Mouse (Mus musculus) intestine, embryonic 14.5 days (tissue): ENCODE data around the gene Uhrf1. TPM values are rescaled to one million over a fixed set of nuclear protein-coding genes. Genes with fewer than 3 reads are reported as not detected.

Source experiments
- ATAC-seq: fragments of 200-750 bp; cut with Nextera tagmentation; replicated peaks from 2 replicates; pipeline ENCODE4 v1.8.0; 2017; ENCODE audit warnings: low read depth, moderate number of reproducible peaks, moderate TSS enrichment, moderate library complexity; ENCODE audit not compliant: low FRiP score, low TSS enrichment
- DNase-seq: peaks from one replicate; pipeline ENCODE4 v3.0.0-alpha.2; 2018; ENCODE audit warnings: low spot score
- H3K27ac ChIP-seq: fragments of 300-500 bp; sonication (generic); 2 replicates; pipeline ENCODE4 v1.5.1; 2014; ENCODE audit warnings: low read depth, mild to moderate bottlenecking, control low read depth
- H3K27me3 ChIP-seq: fragments of 300-500 bp; sonication (generic); replicated peaks from 2 replicates; pipeline ENCODE4 v1.6.1; 2014; ENCODE audit warnings: low read length, control low read depth; ENCODE audit not compliant: control insufficient read depth, insufficient read depth
- H3K36me3 ChIP-seq: fragments of 300-500 bp; sonication (generic); 2 replicates; pipeline ENCODE4 v1.6.1; 2014; ENCODE audit warnings: low read length, control low read depth; ENCODE audit not compliant: control insufficient read depth, insufficient read depth
- H3K4me1 ChIP-seq: fragments of 300-500 bp; sonication (generic); replicated peaks from 2 replicates; pipeline ENCODE4 v1.6.1; 2014; ENCODE audit warnings: low read length, control low read depth, mixed read lengths; ENCODE audit not compliant: control insufficient read depth, insufficient read depth
- H3K4me2 ChIP-seq: fragments of 300-500 bp; sonication (generic); 2 replicates; pipeline ENCODE4 v1.6.1; 2014; ENCODE audit warnings: low read length
- H3K4me3 ChIP-seq: fragments of 300-500 bp; sonication (generic); 2 replicates; pipeline ENCODE4 v1.5.1; 2014; ENCODE audit warnings: low read depth, low read length, control low read depth, mixed read lengths
- H3K9ac ChIP-seq: fragments of 300-500 bp; sonication (generic); 2 replicates; pipeline ENCODE4 v1.6.1; 2014; ENCODE audit warnings: mild to moderate bottlenecking, low read length
- H3K9me3 ChIP-seq: fragments of 300-500 bp; sonication (generic); 2 replicates; pipeline ENCODE4 v1.6.1; 2016; ENCODE audit warnings: low read length, control low read depth; ENCODE audit not compliant: control insufficient read depth
- WGBS: fragments of 180-500 bp; shearing (Covaris S2); extraction: QIAGEN DNeasy Blood & Tissue Kit; methylation state at CpG from one replicate; pipeline ENCODE4 v1.1.7; 2014; 5-methylcytosine and 5-hydroxymethylcytosine counted together
- polyA plus RNA-seq: library from polyadenylated mRNA; unstranded; fragments of >200 nt; fragmentation: Nextera tagmentation; extraction: Ambion mirVana; gene quantifications from 2 replicates; pipeline ENCODE4 v1.2.1, GENCODE M21; 2014

The Uhrf1 gene
- polyA plus RNA-seq, 1 experiment from 2014 or later: 122 TPM

DNA sequence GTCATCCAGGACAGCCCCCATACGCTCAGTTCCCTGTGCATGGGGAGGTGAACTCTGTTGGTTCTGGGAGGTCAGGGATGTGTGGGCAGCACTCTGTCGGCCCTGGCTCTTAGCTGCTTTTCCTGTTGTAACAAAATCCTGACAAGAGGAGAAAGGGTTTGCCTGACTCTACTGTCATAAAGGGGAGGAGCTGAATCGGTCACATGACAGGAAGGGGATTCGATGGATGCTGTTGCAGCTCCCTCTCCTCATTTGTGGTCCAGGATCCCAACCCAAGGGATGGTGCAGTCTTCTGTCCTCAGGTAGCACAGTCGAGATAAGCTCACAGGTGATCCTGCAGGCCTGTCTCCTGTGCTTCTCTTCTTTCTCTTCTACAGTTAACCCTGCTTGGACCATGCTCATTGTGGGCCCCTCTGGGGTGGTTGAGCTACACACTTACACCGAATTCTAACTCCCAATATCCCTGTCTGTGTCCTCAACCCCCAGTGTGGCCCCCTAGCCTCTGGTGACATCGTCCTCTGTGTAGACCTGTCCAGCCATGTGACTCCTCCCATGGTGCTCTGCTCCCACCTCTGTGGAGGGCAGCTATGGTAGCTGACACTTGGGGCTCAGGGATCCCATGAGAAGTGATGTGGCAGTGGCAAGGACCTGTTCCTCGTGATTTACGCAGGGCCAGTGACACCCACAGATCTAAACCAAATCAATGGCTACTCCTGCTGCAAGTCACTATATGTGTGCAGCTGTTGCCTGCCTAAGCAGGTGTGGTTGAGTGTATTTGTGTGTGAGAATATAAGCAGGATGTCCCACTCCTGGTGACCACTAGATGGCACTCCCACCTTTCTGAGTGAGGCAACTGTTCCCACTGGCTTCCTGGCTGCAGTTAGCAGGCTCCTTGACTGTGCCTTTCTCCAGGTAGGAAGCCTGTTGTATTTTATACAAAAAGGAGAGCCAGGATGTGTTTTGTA is 54.1 kb downstream of the Uhrf1 start:
- H3K9ac ChIP-seq: no peak overlapping the region
- 63% methylated on average over 9 of the region's 9 CpGs for WGBS
- no peaks in the 10 kb centered on the region for H3K9me3 ChIP-seq
- H3K27me3 ChIP-seq: no peaks in the 10 kb centered on the region
- no peaks in the 10 kb centered on the region for H3K4me1 ChIP-seq
- no peak overlapping the region for H3K27ac ChIP-seq
- H3K4me2 ChIP-seq: no peak overlapping the region
- peak; percentile 57 for ATAC-seq
- H3K4me3 ChIP-seq: no peak overlapping the region
- peaks cover 67% of the 10 kb centered on the region for H3K36me3 ChIP-seq
- DNase-seq: peak; percentile 76

DNA sequence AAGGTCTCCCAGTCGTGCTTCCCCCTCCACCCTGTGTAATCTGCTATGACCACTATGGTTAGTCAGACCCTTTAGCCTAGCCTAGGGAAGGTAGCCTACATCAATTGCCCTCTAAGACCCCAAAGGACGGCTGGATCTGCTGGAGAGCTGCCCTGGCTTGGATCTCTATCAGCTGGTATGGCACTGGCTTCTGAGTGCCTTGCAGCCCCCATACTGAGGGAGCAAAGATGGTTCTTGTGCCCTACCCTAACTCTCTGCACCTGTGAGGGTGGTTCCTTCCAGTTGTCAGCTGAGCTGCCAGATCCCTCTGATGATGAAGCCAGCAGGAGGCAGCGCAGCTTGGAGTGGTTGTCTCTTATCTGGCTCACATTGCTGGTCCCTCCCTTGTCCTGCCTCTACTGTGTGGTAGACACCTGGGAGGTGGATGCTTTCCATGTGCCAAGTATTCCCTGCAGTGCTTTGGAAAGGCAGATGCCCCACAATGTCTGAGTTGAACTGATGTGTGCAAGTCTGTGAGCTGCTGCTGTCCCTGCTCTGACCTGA is 56.1 kb downstream of the Uhrf1 start:
- no peak overlapping the region for H3K27ac ChIP-seq
- no peak overlapping the region for H3K9ac ChIP-seq
- H3K4me3 ChIP-seq: no peak overlapping the region
- ATAC-seq (no peak), DNase-seq (no peak)
- no peaks in the 10 kb centered on the region for H3K4me1 ChIP-seq
- H3K27me3 ChIP-seq: no peaks in the 10 kb centered on the region
- WGBS: 83% methylated on average over 3 of the region's 3 CpGs
- no peaks in the 10 kb centered on the region for H3K9me3 ChIP-seq
- H3K36me3 ChIP-seq: peaks cover 56% of the 10 kb centered on the region
- H3K4me2 ChIP-seq: no peak overlapping the region

DNA sequence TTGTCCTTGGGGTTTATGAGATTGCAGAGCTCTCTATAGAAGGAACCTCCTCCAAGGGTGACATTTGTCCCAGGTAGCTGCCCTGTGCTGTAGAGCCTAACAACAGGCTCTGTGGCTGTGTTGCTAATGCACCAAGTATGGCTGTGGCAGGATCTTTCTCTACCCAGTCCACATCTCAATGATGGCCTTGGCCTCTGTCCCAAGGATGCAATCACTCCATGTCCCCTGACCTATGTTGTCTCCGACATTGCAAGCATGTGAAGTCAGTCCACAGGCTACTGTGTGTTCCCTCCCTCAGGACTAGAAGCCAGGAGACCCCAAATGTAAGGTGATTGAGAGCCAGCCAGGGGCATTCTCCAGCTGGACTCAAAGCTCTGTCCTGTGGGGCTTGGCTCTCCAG is 56.7 kb downstream of the Uhrf1 start:
- Histone ChIP-seq H3K36me3 (peaks cover 50% of the 10 kb centered on the region), H3K4me2 (no peak overlapping the region), H3K27ac (no peak overlapping the region), H3K4me1 (no peaks in the 10 kb centered on the region), H3K27me3 (no peaks in the 10 kb centered on the region), H3K9ac (no peak overlapping the region), H3K4me3 (no peak overlapping the region), H3K9me3 (no peaks in the 10 kb centered on the region)
- WGBS: 88% methylated on average over 1 of the region's 1 CpGs
- ATAC-seq: no peak
- DNase-seq: no peak

DNA sequence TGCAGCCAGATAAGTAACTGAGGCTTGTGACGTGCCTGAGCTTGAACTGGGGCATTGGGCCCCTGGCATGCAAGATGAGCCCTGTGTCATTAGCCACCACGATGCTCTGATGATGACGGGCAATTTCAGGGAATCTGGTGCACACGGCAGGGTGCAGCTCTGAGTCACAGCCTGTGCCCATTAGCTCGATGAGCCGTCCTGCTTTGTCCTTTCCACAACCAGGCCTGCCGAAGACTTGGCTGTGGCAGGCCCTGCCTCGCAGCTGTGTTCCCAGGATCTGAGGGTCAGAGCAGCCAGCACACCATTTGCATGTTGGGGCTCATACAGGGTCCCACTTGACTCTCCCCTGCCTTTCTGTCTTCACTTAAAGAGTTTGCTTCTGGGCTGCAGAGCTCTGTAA is 57.3 kb downstream of the Uhrf1 start:
- Histone ChIP-seq H3K9me3 (no peaks in the 10 kb centered on the region), H3K4me1 (peaks cover 4% of the 10 kb centered on the region; the same call in 1 of the 2 replicates), H3K27ac (no peak overlapping the region), H3K4me2 (no peak overlapping the region), H3K9ac (no peak overlapping the region), H3K27me3 (no peaks in the 10 kb centered on the region), H3K4me3 (no peak overlapping the region), H3K36me3 (peaks cover 44% of the 10 kb centered on the region)
- 61% methylated on average over 8 of the region's 8 CpGs for WGBS
- ATAC-seq: no peak
- DNase-seq: no peak

DNA sequence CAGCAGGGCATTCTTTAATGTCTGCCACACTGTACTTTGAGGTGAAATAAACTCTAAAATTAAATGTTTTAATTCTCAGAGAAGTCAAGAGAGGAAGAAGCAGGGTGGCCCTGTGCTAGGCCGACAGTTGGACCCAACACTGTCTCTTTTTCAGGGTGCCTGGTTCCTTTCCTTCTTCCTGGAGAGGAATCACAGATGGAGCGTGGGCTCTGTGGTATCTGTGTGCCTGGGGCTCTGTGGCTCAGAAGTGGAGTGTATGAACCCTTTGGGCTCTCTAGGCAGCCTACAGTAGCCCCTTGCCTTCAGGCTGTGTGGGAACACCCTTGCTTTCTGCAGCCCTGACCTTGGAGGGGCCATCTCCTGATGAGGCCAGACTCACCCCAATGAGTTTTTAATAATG is 58.4 kb downstream of the Uhrf1 start:
- no peak overlapping the region for H3K4me2 ChIP-seq
- no peaks in the 10 kb centered on the region for H3K9me3 ChIP-seq
- H3K4me3 ChIP-seq: no peak overlapping the region
- WGBS: 91% methylated on average over 2 of the region's 2 CpGs
- no peak for ATAC-seq
- H3K36me3 ChIP-seq: peaks cover 33% of the 10 kb centered on the region
- H3K9ac ChIP-seq: no peak overlapping the region
- DNase-seq: no peak
- H3K27me3 ChIP-seq: no peaks in the 10 kb centered on the region
- H3K27ac ChIP-seq: no peak overlapping the region
- peaks cover 14% of the 10 kb centered on the region; the same call in 1 of the 2 replicates for H3K4me1 ChIP-seq

DNA sequence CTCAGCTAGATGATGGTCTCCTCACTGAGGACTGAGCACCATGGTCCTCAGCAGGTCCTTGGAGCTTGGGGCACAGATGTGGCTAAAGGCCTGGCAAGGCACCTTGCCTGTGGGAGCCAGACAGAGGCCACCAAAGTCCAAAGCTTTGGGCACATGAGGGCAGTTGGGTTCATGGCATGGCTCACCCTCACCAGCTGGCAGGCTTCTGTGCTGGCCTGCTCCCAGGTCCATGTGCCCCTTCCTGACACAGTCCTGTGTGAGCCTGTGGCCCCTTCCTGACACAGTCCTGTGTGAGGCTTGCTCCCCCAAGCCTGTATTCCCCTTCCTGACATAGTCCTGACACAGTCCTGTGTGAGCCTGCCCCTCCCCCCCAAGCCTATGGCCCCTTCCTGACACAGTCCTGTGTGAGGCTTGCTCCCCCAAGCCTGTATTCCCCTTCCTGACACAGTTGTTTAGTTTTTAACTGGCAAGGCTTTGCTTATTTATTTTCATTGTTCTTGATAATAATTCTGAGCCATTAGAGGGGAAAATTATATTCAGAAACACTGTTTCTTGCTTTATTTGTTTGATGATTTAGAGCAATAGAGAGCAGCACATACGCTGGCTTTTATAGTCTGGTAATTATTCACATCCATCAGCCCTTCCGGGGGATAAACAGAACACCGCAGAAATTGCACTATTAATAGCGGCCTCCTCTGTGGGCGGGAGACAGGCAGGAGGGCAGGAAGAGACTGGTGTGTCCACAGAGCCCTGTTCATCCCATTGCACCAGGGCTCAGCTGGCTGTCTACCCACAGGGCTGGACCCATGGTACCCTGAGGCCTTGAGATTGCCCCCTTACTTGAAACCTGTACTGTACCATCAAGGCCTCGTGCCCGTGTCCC is 62.9 kb downstream of the Uhrf1 start:
- ATAC-seq: peak; percentile 44; the same call in 1 of the 2 replicates

DNA sequence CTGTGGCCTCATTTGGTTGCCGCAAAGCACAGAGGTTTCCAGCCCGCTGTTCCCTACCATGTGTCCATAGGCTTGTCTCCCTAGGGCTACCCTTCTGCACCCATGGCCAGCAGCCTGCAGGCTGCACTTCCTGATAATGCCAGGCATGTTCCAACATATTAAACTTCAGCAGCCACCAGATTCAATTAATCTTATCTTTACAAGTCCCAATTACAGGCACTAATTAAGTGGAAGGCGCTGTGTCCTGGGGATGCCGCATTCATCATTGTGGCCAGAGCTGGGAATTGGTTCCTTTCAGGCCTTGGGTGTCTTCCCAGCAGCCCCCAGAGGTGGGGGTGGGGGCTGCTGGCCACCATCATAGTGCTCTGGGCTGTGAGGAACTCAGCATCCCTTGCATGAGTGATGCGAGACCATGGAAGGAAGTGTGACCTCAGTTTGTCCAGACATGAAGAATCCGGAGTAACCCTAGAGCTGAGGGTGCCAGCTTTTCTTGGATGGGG is 65.2 kb downstream of the Uhrf1 start:
- Histone ChIP-seq H3K9me3 (no peaks in the 10 kb centered on the region), H3K4me1 (peaks cover 14% of the 10 kb centered on the region; the same call in 1 of the 2 replicates), H3K4me2 (no peak overlapping the region), H3K27me3 (no peaks in the 10 kb centered on the region), H3K9ac (no peak overlapping the region), H3K4me3 (no peak overlapping the region), H3K27ac (no peak overlapping the region), H3K36me3 (peaks cover 45% of the 10 kb centered on the region)
- 90% methylated on average over 6 of the region's 6 CpGs for WGBS
- ATAC-seq: no peak
- DNase-seq: no peak

More for the DNA sequence above, 62.9 kb downstream of the Uhrf1 start:
- Histone ChIP-seq H3K27me3 (no peaks in the 10 kb centered on the region), H3K4me3 (no peak overlapping the region), H3K36me3 (peaks cover 37% of the 10 kb centered on the region), H3K27ac (no peak overlapping the region), H3K9me3 (no peaks in the 10 kb centered on the region), H3K9ac (no peak overlapping the region), H3K4me2 (no peak overlapping the region), H3K4me1 (peaks cover 14% of the 10 kb centered on the region; the same call in 1 of the 2 replicates)
- 43% methylated on average over 7 of the region's 7 CpGs for WGBS
- no peak for DNase-seq

DNA sequence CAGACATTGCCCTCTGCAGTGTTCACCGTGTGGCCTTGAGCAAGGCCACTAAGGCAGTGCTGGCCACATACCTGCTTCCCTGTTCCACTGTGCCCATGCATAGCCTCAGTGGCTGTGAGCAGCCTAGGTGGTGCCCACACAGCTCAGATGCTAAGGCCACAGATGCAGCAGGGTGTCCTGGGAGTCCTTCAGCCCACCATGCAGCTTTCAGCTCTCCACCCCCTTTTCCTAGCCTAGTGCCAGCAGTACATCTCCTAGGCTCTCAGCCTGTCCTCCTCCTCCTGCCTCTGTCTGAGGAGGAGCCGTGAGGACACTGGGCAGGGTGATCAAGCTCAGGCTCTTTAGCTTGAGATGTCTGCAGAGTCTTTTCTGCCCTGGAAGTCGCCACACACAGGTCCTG is 67.0 kb downstream of the Uhrf1 start:
- Histone ChIP-seq H3K4me3 (no peak overlapping the region), H3K36me3 (peaks cover 60% of the 10 kb centered on the region), H3K9me3 (no peaks in the 10 kb centered on the region), H3K4me1 (peaks cover 13% of the 10 kb centered on the region; the same call in 1 of the 2 replicates), H3K27me3 (no peaks in the 10 kb centered on the region), H3K27ac (no peak overlapping the region), H3K9ac (no peak overlapping the region), H3K4me2 (no peak overlapping the region)
- 91% methylated on average over 3 of the region's 3 CpGs for WGBS
- DNase-seq: no peak
- ATAC-seq: no peak
